Mouse (Mus musculus) forebrain, embryonic 10.5 days (tissue): ENCODE measurements around the gene Ankrd11. TPM values are rescaled to one million over a fixed set of nuclear protein-coding genes. Genes with fewer than 3 reads are reported as not detected.
A peak's percentile ranks its signal among the peaks of the same experiment; 100 is the strongest.

Source experiments
- DNase-seq: peaks from one replicate; pipeline ENCODE4 v3.0.0-alpha.2; 2017; ENCODE audit warnings: low spot score; ENCODE audit errors: extremely low spot score
- H3K27ac ChIP-seq: fragments of 300-500 bp; sonication (generic); 2 replicates; pipeline ENCODE4 v1.5.1; 2016; ENCODE audit warnings: mild to moderate bottlenecking
- H3K27me3 ChIP-seq: fragments of 300-500 bp; sonication (generic); 2 replicates; pipeline ENCODE4 v1.6.1; 2016; ENCODE audit warnings: mild to moderate bottlenecking; ENCODE audit not compliant: poor library complexity, severe bottlenecking
- H3K36me3 ChIP-seq: fragments of 300-500 bp; sonication (generic); replicated peaks from 2 replicates; pipeline ENCODE4 v1.6.1; 2016; ENCODE audit warnings: mild to moderate bottlenecking, moderate library complexity
- H3K4me1 ChIP-seq: fragments of 300-500 bp; sonication (generic); 2 replicates; pipeline ENCODE4 v1.6.1; 2016
- H3K4me3 ChIP-seq: fragments of 300-500 bp; sonication (generic); 2 replicates; pipeline ENCODE4 v1.5.1; 2016; ENCODE audit warnings: mild to moderate bottlenecking, moderate library complexity
- H3K9me3 ChIP-seq: fragments of 300-500 bp; sonication (generic); 2 replicates; pipeline ENCODE4 v1.6.1; 2016; ENCODE audit warnings: mild to moderate bottlenecking, moderate library complexity
- WGBS: fragments of 180-500 bp; shearing (Covaris S2); methylation state at CpG from one replicate; pipeline ENCODE4 v1.1.7; 2016; 5-methylcytosine and 5-hydroxymethylcytosine counted together
- polyA plus RNA-seq: library from polyadenylated mRNA; unstranded; fragments of >200 nt; fragmentation: Nextera tagmentation; extraction: Ambion mirVana; gene quantifications from 2 replicates; pipeline ENCODE4 v1.2.1, GENCODE M21; 2016

Gene Ankrd11
- polyA plus RNA-seq, 1 experiment from 2014 or later = 33.8 TPM

GRCm38 (mm10) chr8:122878231-122878630 is 163.8 kb downstream of the Ankrd11 start:
- no peak overlapping the region for H3K4me3 ChIP-seq
- H3K36me3 ChIP-seq = peaks cover 22% of the 10 kb centered on the region
- no peak for DNase-seq
- no peaks in the 10 kb centered on the region for H3K9me3 ChIP-seq
- no peaks in the 10 kb centered on the region for H3K27me3 ChIP-seq
- no peak overlapping the region for H3K27ac ChIP-seq
- peaks cover 24% of the 10 kb centered on the region for H3K4me1 ChIP-seq
- WGBS = 91% methylated on average over 3 of the region's 3 CpGs

- Histone ChIP-seq H3K4me1 (peaks cover 29% of the 10 kb centered on the region), H3K9me3 (no peaks in the 10 kb centered on the region), H3K27me3 (peaks cover 13% of the 10 kb centered on the region), H3K27ac (peak overlapping the region; percentile 17; the same call in 1 of the 2 replicates), H3K36me3 (no peaks in the 10 kb centered on the region), H3K4me3 (no peak overlapping the region)
- 68% methylated on average over 5 of the region's 5 CpGs for WGBS
- no peak for DNase-seq
Observed at GRCm38 (mm10) chr8:122875186-122875585, 166.9 kb downstream of the Ankrd11 start.

DNA sequence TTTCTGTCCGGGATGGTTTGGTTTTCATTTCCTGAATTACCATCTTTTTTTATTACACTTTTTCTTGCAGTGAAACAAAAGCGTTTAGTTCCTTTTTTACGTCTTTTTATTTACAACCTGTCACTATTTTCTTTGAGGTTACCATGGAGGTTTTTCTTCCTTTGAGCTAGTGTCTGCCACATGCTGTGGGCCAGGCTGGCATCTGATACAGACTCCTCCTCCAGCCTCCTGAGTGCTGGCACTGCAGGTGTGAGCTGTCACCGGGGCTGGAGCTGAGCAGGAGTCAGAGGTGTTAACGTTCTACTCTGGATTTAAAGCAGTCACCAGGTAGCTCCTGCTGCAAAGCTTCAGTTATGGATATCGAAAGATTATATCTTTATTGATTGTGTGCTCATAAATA is 168.9 kb downstream of the Ankrd11 start:
- DNase-seq = no peak
- peaks cover 25% of the 10 kb centered on the region for H3K4me1 ChIP-seq
- H3K27me3 ChIP-seq = peaks cover 21% of the 10 kb centered on the region
- no peaks in the 10 kb centered on the region for H3K36me3 ChIP-seq
- no peak overlapping the region for H3K4me3 ChIP-seq
- no peak overlapping the region for H3K27ac ChIP-seq
- 73% methylated on average over 6 of the region's 6 CpGs for WGBS
- no peaks in the 10 kb centered on the region for H3K9me3 ChIP-seq

- no peak overlapping the region for H3K27ac ChIP-seq
- H3K36me3 ChIP-seq = no peaks in the 10 kb centered on the region
- DNase-seq = no peak
- peaks cover 21% of the 10 kb centered on the region for H3K27me3 ChIP-seq
- no peak overlapping the region for H3K4me3 ChIP-seq
- WGBS = 62% methylated on average over 9 of the region's 9 CpGs
- no peaks in the 10 kb centered on the region for H3K9me3 ChIP-seq
- peaks cover 20% of the 10 kb centered on the region for H3K4me1 ChIP-seq
Observed at GRCm38 (mm10) chr8:122871663-122872062, 170.4 kb downstream of the Ankrd11 start.

DNA sequence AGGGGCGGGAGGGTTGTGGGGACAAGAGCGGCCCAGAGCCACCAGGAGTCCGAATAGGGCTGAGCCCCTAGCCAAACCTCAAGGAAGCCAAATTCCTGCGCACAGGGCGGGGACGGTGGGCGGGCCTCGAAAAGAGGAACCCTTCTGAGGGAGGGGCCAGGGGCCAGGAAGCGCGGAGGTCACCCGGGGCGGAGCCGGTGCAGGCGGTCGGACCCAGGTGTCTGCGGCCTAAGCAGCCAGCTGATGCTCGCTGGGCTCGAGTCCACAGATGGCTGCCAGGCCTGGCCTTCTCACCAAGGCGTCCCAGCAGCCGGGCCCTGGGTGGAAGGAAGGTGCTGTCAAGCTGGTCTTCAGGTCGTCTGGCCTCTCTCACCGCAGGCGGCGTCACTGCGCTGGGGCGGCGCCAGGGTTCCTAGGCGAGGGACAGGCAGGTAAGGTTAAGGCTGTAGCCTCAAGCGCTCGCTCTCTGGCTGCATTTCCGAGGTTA is 171.7 kb downstream of the Ankrd11 start:
- Histone ChIP-seq H3K4me3 (peak overlapping the region; percentile 40), H3K27me3 (peaks cover 29% of the 10 kb centered on the region), H3K4me1 (peaks cover 18% of the 10 kb centered on the region), H3K27ac (peak overlapping the region; percentile 48; the same call in 1 of the 2 replicates), H3K9me3 (peaks cover 8% of the 10 kb centered on the region), H3K36me3 (no peaks in the 10 kb centered on the region)
- WGBS = 10% methylated on average over 31 of the region's 31 CpGs
- peak; percentile 39 for DNase-seq

GRCm38 (mm10) chr8:122867982-122868381 is 174.1 kb downstream of the Ankrd11 start:
- Histone ChIP-seq H3K36me3 (no peaks in the 10 kb centered on the region), H3K4me1 (peaks cover 27% of the 10 kb centered on the region), H3K4me3 (no peak overlapping the region), H3K27ac (no peak overlapping the region), H3K9me3 (peaks cover 22% of the 10 kb centered on the region), H3K27me3 (peaks cover 43% of the 10 kb centered on the region)
- WGBS = 93% methylated on average over 6 of the region's 6 CpGs
- DNase-seq = no peak

GRCm38 (mm10) chr8:122866231-122866630 is 175.8 kb downstream of the Ankrd11 start:
- no peaks in the 10 kb centered on the region for H3K36me3 ChIP-seq
- peaks cover 35% of the 10 kb centered on the region for H3K27me3 ChIP-seq
- H3K27ac ChIP-seq = no peak overlapping the region
- H3K4me1 ChIP-seq = peaks cover 24% of the 10 kb centered on the region
- H3K4me3 ChIP-seq = no peak overlapping the region
- no peak for DNase-seq
- H3K9me3 ChIP-seq = peaks cover 22% of the 10 kb centered on the region
- 84% methylated on average over 8 of the region's 8 CpGs for WGBS

DNA sequence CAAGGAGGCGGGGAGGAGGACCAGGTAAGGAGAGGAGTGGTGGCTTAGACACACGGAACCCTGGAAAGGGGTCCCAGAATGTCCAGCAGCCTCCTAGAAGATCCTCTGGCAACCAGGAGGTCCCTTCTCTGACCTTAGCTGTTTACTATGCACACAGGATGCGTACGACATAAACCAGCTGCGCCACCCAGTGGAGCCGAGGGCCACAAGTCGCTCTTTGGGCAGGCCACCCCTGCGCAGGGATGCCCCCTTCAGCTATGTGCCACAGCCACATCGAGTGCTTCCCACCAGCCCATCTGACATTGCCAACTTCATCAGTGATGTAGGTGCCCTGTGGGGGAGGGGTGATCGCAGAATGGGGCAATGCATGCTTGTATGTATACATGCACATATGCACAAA is 176.6 kb downstream of the Ankrd11 start:
- peaks cover 21% of the 10 kb centered on the region for H3K4me1 ChIP-seq

GRCm38 (mm10) chr8:122864719-122865129 is 177.4 kb downstream of the Ankrd11 start:
- H3K4me3 ChIP-seq = peak overlapping the region; percentile 38
- H3K27me3 ChIP-seq = peaks cover 25% of the 10 kb centered on the region
- peak overlapping the region; percentile 12; the same call in 1 of the 2 replicates for H3K27ac ChIP-seq
- DNase-seq = no peak
- peaks cover 17% of the 10 kb centered on the region for H3K4me1 ChIP-seq
- 60% methylated on average over 26 of the region's 26 CpGs for WGBS
- peaks cover 22% of the 10 kb centered on the region for H3K9me3 ChIP-seq
- no peaks in the 10 kb centered on the region for H3K36me3 ChIP-seq

More for the DNA sequence above, 176.6 kb downstream of the Ankrd11 start:
- Histone ChIP-seq H3K27me3 (peaks cover 32% of the 10 kb centered on the region), H3K4me3 (peak overlapping the region; percentile 38), H3K36me3 (no peaks in the 10 kb centered on the region), H3K9me3 (peaks cover 22% of the 10 kb centered on the region), H3K27ac (no peak overlapping the region)
- WGBS = 64% methylated on average over 10 of the region's 10 CpGs
- DNase-seq = no peak

GRCm38 (mm10) chr8:122859843-122860242 is 182.2 kb downstream of the Ankrd11 start:
- no peak overlapping the region for H3K27ac ChIP-seq
- no peaks in the 10 kb centered on the region for H3K36me3 ChIP-seq
- H3K9me3 ChIP-seq = peaks cover 8% of the 10 kb centered on the region
- WGBS = 56% methylated on average over 13 of the region's 13 CpGs
- DNase-seq = no peak
- H3K27me3 ChIP-seq = peaks cover 8% of the 10 kb centered on the region; the same call in 1 of the 2 replicates
- H3K4me3 ChIP-seq = no peak overlapping the region
- H3K4me1 ChIP-seq = peaks cover 11% of the 10 kb centered on the region

- Histone ChIP-seq H3K27ac (no peak overlapping the region), H3K27me3 (peaks cover 5% of the 10 kb centered on the region), H3K36me3 (no peaks in the 10 kb centered on the region), H3K4me1 (peaks cover 24% of the 10 kb centered on the region), H3K9me3 (no peaks in the 10 kb centered on the region), H3K4me3 (no peak overlapping the region)
- DNase-seq = no peak
- 85% methylated on average over 8 of the region's 8 CpGs for WGBS
Observed at GRCm38 (mm10) chr8:122856288-122856687, 185.8 kb downstream of the Ankrd11 start.

DNA sequence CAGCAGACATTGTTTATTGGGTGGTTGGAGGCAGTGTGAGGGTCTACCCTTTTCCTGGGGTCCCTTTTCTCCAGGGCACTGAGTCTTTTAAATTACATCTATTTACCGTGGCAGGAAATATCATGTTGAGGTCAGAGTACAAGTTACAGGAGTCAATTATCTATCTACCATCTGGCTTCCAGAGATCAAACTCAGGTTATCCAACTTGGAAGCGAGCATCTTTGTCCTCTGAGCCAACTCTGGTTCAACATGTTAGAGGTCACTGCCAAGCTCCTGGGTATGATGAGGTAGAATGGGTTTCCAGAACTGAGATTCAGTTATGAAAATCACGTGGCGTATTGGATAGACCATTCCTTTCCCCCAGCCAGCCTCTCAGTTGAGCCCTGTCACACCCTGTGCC is 187.0 kb downstream of the Ankrd11 start:
- Histone ChIP-seq H3K9me3 (no peaks in the 10 kb centered on the region), H3K4me1 (peaks cover 32% of the 10 kb centered on the region), H3K27ac (no peak overlapping the region), H3K27me3 (peaks cover 14% of the 10 kb centered on the region), H3K36me3 (no peaks in the 10 kb centered on the region), H3K4me3 (no peak overlapping the region)
- WGBS = 84% methylated on average over 4 of the region's 4 CpGs
- no peak for DNase-seq

DNA sequence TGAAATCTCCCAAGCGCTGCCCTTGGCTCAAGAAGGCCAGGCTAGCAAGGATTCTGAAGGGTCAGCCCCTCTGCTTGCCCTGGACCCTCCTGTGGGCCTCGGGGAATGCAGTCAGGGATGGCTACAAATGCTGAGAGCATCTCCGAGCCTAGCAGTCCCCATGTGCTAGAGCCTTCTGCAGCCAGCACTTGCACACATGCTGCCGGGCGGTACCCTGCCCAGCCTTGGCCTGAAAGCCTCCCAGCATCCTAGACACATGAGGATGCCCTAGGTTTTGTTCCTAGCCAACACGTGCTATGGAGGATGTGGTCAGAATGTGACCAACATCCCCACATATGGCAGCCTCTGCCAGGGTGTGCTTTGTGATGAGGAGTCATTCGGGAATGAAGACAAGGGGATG is 187.7 kb downstream of the Ankrd11 start:
- 0 out of 2 replicates have a peak overlapping the region, but pooled peaks have one; percentile 16 for H3K27ac ChIP-seq
- no peaks in the 10 kb centered on the region for H3K9me3 ChIP-seq
- WGBS = 76% methylated on average over 7 of the region's 7 CpGs
- H3K27me3 ChIP-seq = peaks cover 21% of the 10 kb centered on the region
- no peak for DNase-seq
- peaks cover 36% of the 10 kb centered on the region for H3K4me1 ChIP-seq
- no peak overlapping the region for H3K4me3 ChIP-seq
- H3K36me3 ChIP-seq = no peaks in the 10 kb centered on the region
